Mouse (Mus musculus): ENCODE results near the gene Rdh14. TPM values are rescaled to one million over a fixed set of nuclear protein-coding genes. Genes with fewer than 3 reads are reported as not detected.

Gene Rdh14
- polyA plus RNA-seq, 1 experiment = 20.4 TPM

- TF ChIP-seq POLR2A (IDR thresholded peaks at IDR 0.05; ENCODE audit: borderline replicate concordance, extremely low read depth, insufficient read depth, insufficient read length, poor library complexity, severe bottlenecking) (no peak), CTCF (IDR thresholded peaks at IDR 0.05; ENCODE audit: borderline replicate concordance, extremely low read depth, insufficient read depth, insufficient read length) (no peak)
- DNase-seq (ENCODE audit: low read depth) = no peak
Observed at GRCm38 (mm10) chr12:10430999-10431398, 40.4 kb downstream of the Rdh14 start.

GRCm38 (mm10) chr12:10438054-10439001, 47.8 kb downstream of the Rdh14 start:
- peak; percentile 90 for DNase-seq (ENCODE audit: low read depth)
- TF ChIP-seq CTCF (IDR thresholded peaks at IDR 0.05; ENCODE audit: borderline replicate concordance, extremely low read depth, insufficient read depth, insufficient read length) = peak; percentile 94
- no peak for TF ChIP-seq POLR2A (IDR thresholded peaks at IDR 0.05; ENCODE audit: borderline replicate concordance, extremely low read depth, insufficient read depth, insufficient read length, poor library complexity, severe bottlenecking)

- DNase-seq (ENCODE audit: low read depth) = peak; percentile 23
- TF ChIP-seq POLR2A (IDR thresholded peaks at IDR 0.05; ENCODE audit: borderline replicate concordance, extremely low read depth, insufficient read depth, insufficient read length, poor library complexity, severe bottlenecking) (no peak), CTCF (IDR thresholded peaks at IDR 0.05; ENCODE audit: borderline replicate concordance, extremely low read depth, insufficient read depth, insufficient read length) (no peak)
Observed at GRCm38 (mm10) chr12:10439483-10440235, 49.1 kb downstream of the Rdh14 start.

Other genes with a start within 250 kb of the Rdh14 start
- not detected in 2 replicates for gene Nt5c1b, start 20.8 kb upstream of the Rdh14 start, polyA plus RNA-seq (2012; rRNA removed)

Data from brain, embryonic 14.5 days (tissue).